Mouse (Mus musculus): ENCODE measurements at regions not wholly inside any gene's neighbourhood (a gene's known extent, or its start where the extent isn't known, plus 50 kb on each side); places are given as distances from the start of the nearest gene placed in this dataset.

DNA sequence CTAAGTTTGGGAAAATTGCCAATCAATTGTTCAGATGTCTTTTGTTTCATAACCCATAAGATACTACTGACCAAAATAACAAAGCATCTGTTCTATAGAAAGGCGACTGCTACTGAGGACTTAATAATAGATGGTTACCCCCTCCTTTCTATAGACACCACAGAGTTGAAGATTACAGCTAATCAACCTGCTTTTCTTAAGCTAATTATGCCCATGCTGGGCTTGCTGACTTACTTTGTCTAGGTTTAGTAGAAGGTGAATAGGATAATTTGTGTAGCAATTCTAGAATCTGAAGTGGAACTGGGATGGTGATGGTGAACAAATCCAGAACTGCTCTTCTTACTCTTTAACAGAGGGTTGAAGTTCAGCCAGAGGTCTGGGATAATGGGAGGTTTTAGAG is 53.8 kb upstream of the Tbx18 start:
- no peak for DNase-seq

DNA sequence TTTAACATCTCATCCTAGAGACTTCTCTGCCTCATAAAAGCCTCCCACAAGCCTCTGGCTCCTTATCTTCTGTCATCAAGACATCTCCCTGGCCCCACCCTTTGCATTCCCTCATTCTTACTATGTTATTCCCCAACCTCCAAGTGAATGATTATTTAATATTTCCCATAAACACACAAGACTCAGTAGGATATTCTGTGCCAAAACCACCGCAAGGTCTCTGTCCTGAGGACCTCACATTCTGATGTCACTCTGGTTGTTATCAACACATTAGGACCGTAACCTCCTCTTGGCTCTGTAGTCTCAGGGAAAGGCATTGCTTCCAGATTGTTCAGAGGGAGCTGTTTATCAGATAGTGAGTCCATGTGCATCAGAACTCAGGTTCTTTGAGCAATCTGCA is 80.7 kb upstream of the Tbx18 start:
- no peak for DNase-seq

DNA sequence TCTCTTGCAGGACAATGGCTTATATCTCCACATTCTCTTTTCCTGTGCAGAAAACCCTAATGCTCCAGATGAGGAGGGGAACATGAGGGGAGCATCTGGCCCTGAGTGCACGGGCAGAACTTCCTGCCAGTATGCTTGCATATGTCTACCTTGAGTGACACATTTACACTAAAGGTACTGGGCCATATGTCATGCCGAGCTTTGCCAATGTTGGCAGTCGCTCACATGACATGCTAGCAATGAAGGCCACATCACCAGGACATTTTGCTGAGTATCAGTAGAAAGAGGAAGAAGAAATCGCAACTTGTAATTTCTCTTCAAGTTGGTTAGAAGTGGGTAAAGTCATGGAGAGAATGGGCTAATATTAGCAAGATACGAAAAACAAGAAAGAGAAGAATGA is 91.2 kb upstream of the Tbx18 start:
- peak; percentile 7 for DNase-seq

DNA sequence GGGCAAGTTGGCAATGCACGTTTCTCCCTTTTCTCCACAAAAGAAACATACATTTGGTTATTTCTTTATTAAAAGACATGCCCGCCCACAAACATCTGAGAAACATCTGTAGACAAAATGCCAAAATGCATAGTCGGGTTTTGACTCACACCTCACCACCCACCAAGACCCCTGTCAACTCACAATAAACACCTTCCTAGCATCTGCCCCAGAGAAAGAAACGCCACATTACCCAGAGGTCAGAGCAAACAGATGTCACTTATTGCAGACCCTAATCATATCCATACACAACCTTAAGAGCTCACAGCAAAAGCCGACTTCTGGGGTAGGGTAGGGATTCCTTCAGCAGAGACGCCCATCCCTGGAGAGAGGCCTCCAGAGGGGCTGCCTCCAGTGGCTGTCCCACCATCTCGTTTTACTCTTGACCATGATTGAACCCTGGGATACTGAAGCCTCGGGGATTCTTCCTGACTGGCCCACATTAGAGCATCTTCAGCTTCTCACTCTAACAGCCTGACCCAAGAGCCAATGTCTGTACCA is 93.7 kb upstream of the Tbx18 start:
- no peak for DNase-seq

DNA sequence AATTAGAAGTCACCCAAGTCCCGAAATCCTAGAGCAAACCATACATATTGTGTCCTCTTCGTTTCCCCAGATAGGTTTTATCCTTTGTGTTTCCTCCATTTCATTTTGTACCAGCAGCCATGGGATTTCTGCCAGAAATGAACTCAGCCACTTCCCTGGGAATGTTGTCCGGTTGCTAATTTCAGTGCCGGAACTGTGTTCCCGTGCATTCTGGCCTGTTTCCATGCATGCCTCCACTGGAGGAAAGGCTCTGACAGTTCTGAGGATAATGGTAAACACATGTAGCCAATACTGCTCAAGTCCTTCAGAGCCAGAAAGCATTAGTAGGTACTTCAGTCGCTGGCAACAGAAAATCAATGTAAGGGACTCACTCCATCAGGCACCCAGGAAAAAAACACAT is 112.8 kb upstream of the Tbx18 start:
- peak; percentile 72 for DNase-seq

DNA sequence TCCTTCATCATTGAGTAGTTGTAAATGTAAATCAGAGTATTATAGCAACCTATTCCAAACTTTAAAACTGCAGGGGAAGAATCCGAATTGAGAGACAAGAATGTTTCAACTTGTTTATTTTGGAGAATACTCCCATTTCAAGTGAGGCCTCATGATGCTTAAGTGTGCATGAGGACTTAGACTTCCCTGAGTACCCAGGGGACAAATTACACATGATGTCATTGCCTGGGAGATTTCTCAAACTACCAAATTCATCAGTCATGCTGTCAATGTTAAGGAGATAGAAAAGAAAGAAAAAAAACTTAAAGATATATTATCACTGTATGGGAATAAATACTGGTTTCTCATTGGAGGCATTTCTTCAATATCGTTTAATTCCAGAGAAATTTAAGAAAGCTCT is 113.4 kb upstream of the Tbx18 start:
- no peak for DNase-seq

DNA sequence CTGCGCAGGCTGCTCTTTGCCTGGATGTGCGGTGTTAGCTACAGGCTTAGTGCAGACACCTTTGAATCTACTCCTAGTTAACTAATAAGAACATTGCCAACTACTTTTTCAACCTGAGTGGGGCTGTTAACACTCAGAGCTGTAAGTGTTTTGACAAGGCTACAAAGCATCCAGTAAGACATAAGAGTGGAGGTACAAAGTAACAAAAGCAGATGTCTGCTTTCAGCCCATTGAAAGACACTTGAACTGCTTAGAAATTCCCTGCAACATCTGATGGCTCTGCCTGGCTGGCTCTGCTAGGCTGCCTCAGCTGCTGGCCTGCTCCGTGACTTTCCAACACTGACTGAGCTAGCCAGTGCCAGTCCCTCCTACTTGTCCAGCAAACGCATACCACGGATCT is 117.8 kb upstream of the Tbx18 start:
- no peak for DNase-seq

DNA sequence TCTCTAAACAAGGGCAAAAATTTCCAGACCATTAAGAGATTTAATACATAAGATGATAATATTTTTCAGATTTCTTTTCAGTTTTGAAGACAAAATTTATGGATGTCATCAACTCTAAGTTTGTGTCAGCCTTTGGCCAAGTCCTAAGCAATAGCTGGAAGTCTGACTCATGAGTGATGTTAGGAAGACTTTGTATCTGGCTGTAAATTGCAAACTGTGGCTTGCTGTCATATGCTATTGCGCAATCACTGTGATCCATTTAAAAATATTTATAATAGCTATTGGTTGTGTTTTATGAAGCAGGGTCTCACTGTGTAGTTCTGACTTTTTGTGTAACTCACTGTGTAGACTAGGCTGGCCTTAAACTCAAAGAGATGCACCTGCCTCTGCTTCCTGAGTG is 119.1 kb upstream of the Tbx18 start:
- DNase-seq, result no peak

DNA sequence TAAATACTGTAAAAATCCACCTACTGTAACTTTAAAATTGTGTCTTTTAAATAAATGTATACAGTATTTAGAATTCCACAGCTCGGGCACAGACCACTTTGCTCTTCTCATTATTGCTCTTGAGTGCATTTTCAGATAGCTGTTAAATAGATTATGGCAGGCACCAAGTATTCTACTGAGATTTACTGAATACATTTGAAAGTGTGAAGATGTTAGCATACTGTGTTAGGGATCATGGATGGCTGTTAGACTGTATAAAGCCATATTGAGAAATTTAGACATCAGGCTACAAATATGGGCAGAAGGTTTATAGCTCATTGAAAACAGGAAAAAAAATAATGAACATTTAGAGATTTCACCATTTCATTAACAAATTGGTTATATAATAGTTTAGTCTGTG is 130.5 kb upstream of the Tbx18 start:
- DNase-seq, result no peak

DNA sequence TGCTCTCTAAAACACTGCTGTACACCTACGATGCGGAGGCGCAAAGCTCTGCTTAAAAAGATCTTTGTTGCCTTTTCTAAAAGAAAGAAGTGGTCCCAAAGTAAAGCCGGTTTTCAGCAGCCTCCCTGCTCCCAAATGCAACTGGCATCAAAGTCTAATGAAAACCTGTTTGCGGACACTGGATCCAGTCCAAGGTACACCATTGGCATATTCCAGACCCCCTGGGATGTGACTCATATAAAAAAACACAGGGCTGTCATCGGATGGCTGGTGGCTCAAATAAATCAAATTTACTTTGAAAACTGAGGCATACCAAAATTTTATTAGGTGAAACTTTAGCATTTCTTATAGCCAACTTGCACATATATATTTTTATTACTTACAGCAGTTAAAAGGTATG is 134.2 kb upstream of the Tbx18 start:
- no peak for DNase-seq

DNA sequence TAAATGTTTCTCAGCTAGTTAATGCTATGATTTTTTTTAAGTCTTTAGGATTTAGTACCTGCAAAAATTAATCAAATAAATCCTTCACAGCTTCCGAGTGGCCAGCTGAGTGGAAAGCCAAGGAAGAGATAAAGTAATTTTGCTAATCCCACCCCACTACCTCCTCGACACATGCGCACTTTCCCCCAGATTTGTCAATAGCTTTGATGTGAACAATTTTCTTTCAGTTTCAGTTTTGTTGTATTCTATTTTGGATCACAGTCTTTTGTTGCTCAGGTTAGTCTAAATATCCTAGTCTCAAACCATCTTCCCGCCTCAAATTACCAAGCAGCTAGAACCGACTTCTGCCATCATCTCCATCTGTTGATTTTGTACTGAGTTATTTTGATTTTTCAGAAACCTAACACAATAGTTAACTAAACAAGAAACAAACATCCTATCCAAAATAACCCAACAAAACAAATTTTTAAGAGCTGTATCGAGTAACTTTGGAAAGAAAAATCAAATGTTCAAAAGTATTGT is 141.4 kb upstream of the Tbx18 start:
- DNase-seq, result no peak

DNA sequence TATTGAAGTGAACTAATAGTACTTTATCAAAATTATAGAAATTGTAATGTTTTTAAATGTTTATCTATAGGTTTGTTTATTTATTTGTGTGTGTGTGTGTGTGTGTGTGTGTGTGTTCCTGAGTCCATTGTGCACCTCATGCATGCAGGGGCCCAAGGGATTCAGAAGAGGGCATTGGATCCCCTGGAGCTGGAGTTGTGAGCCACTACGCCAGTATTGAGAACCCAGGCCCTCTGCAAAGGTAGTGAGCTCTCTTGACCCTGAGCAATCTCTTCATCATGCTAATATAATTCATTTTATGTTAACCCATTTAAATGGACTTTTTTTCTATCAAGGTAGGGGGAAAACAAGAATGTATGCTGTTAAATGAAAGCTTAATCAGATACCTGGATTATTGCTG is 151.5 kb upstream of the Tbx18 start:
- no peak for DNase-seq

DNA sequence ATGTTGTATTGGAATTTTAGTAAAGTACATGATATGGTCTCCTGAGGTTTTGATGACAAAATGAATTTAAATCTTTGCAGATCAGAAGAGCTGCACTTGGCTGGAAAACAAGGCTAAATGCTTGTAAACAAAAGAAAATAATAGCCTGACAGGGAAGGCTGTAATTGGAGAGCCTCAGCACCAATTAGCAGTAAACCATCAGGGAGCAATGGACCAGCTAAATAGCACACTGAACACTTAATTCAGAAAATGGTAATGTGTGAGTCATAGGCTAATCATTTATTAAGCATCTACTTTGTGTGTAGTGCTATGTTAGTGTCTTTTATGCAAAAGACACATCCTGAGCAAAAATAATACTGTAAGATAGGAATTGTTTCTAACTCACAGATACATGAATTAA is 152.0 kb upstream of the Tbx18 start:
- DNase-seq, result no peak

DNA sequence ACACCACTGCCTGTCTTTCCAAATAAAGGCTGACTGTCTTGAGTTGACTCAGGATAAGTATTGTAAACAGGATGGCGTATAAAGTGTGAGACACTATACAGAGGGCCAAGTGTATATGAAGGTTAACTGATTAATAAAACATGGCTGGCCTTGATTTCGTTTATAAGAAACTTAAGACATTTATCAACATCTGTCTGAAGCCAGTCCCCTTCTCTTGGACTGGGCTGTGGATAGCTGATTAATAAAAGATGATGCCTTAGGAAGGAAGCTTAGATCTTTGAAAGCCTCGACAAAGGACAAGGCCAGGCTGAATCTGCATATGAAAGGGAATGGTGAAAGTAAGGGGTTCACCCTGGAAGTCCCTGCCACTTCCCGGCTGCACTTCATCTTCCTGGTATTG is 163.0 kb upstream of the Tbx18 start:
- no peak for DNase-seq

DNA sequence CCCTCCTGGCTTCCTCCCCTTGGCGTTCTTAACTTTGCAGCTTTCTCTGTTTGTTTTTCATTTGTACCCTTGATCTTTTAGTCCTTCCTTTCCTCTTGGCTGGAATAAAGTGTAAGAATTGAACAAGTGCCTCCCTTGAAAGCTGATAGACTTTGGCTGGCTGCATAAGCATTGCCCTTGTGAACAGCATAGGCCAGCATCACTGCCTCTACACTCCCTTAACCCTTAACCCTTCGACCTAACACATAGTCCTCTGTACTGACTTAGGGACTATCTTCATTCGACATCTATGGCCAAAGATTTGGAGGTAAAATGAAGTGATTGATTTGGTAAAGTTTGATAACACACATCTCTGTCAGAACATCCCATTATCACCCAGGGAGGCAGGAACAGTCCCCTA is 163.5 kb upstream of the Tbx18 start:
- DNase-seq, result no peak

DNA sequence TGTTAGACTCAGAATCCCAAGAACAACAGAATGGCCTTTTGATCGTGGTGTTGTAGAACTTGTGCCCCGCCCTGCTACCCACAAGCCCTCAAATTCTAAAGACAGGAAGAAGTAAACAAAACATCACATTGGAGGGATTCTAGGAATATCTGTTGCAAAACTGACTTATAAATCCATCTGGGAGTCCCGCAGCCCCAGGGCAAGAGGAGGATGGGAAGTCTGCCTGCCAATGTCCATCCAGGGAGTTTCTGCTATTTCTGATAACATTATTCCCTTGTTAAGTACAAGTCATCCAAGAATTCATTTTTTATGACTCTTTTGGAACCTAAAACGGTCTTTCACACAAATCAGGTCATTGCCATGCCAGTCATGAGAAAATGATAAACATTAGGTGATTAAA is 164.5 kb upstream of the Tbx18 start:
- no peak for DNase-seq

DNA sequence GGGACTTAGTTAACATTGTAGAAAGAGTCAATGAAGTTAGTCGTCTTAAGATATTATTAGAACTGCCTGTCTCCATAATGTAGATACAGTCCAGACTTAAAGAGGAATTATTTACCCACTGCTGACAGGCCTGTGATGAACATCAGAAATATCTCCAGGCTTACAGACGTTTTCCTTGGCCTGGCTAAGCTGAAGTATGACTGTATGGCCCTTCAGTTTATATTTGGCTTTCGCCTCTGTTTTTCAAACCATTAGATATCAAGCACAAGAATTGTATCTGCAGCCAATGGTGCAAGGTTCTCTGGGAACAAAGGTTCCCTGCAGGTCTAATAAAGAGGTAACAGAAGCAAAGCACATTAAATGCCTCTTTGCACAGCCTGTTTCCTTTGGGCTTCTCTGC is 166.3 kb upstream of the Tbx18 start:
- DNase-seq, result no peak

DNA sequence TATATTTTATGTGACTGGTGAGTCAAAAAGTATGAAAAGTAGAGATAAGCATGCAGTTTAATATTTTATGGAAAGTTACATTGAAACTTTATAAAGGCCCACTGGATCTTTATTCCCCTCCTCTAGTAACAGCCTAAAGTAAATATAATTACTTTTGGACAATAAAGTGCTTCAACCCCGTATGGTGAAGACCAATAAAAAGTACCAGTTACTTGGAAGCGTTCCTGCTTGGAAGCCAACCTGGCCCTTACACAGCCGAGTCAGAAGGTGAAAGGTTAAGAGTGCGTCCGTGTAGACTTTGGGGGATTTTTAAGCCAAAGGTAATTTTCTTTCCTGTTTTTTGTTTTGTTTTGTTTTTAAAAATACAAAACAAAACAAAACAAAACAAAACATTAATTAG is 168.3 kb upstream of the Tbx18 start:
- DNase-seq, result no peak

DNA sequence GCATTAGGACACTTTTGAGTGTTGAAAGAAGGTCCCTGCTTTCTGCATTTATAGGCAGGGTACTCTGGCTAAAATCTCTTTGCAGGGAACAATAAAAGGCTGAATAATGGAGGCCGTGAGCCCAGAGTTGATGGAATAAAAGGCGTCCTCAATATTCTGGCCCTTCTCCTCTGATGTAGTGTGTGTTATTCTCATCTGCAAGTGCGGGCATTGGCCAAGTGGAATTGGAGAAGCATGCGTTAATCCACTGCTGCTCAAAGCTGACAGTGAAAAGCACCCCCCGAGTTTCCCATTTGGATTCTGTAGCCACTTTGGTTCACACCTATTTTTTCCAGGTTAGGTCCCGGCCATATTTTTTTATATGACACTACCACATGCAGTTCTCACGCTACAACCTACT is 168.7 kb upstream of the Tbx18 start:
- DNase-seq, result no peak

DNA sequence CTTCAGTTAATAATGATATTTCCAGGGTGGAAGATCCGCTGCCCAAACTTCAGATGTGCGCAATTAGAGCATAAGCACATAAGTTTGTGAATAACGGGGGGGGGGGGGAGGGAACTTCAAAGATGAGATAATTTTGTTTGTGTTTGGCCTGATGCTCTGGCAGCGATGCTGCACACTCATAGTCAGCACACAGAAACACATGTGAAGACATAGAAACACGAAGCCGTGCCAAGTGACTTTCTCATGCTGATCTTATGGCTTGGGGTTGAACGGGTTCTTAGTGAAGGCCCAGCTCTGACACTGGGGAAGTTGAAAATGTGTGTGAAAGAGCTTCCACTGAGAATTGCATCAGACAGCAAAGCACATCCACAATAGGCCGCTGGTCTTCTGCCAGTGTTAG is 190.2 kb upstream of the Tbx18 start:
- DNase-seq, result no peak

DNA sequence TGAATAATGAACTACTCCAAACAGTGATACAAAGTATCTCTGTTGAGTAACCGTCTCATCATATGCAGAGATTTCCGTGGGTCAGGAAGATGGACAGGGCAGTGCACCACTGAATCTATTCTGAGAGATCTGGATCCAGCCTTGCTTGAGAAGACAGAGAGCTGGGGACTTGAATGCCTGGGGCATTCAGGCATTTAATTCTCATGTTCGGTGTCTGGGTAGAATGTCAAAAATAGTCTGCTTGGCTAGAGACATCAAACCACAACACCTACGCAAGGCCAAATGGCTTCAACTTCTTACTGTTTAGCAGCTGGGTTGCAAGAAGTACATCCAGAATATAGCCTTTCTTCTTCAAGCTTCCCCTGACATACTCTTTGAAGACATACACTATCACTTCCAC is 194.1 kb upstream of the Tbx18 start:
- no peak for DNase-seq

DNA sequence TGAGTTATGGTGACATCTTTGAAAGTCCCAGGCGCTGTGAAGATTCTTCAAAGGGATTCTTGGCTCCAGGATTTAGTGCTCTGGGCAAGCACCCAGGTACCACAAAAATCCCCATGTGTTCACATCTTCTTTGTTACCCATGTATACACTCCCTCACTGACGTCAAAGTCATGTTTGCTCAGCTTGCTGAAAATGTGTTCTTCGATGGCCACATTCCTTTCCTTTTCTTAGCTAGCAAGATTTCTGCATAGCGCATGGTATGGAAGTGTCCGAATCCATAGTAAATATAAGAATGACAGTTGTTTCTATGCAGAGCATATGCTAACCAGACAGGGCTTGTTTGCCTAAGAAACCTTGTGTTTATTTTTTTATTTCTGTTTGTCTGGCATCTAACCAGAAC is 202.2 kb upstream of the Tbx18 start:
- no peak for DNase-seq

DNA sequence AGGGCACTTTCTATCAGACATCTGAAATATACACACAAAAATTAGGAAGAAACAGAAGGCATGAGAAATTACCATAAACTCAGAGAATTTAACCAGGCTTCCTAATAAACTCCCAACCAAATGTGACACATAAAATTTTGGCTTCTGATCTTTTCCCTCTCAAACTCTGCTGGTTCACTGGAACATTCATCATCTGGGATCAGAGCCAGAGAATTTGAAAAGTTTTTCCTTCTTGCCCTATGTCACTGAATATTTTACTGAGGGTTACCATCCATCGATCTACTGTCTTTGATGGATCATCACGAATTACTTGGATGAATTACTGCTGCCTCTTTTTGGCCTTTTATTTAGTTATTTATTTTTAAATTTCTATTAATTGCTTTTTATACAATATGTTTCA is 221.4 kb upstream of the Tbx18 start:
- no peak for DNase-seq

DNA sequence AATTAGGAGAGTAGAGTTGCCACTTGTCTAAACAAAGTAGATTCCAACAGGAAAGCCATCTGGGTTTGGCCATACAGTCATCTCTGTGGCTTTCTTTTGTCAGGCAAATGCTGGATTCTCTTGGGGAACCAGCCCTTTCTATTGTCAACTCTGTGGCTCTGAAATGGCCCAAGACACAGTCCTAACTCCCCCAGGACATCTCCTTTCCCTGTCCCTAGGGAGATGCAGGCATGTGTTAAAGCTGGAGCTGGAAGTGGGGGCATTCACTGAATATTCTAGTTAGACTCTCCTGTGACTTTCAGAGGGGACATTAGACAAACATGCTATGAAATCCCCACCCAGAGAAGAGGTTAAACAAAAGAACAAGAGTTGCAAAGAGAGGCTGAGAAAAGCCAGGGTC is 223.9 kb upstream of the Tbx18 start:
- no peak for DNase-seq

DNA sequence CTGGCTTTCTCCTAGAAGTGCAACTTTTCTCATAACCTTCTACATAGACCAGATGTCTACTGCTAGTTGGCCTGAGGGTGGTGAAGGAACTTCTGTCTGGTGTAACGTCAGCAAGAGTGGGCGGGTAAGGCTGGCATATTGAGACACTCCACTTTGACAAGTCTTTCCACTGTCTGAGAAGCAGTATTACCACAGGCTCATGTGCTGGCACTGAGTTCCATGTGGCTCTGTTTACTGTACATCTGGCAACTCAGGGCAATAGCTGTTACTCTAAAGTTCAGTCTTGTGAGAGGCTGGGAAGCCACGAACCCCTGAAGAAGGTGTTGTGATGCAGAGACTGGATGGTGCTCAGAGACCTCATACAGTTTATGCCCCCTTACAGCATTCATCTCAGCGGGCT is 230.7 kb upstream of the Tbx18 start:
- DNase-seq, result no peak

DNA sequence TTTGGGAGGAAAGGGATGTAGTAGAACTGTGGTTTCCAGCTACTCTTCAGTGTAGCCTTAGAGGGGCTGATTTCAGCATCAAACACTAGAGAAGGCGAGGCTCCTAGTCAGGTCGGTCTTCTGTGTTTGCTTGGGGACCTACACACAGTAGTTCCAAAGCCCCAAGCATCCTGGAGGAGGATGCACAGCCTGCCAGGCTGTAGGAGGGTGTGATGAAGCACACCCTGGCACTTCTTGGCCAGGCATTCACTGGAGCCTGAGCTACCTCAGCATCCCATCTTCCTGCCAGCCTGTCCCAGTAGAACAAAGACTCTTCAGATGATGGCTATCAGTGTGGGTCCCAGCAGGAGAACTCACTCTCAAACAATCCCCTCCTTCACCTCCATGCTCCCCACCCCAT is 233.4 kb upstream of the Tbx18 start:
- DNase-seq, result no peak

Measured in cerebellum, adult 11-12 months (tissue).